Mouse (Mus musculus) frontal cortex, postnatal 36 days (tissue): Measurements from ENCODE around the gene Cela2a.

ENCODE experiments used
- DNase-seq, 2 experiments: peaks; one replicate each; pipeline ENCODE4 v3.0.0; 2022; ENCODE audit warnings: low spot score in 2 of 2

Gene Cela2a

GRCm38 (mm10) chr4:141826060-141826459, at the start of gene Cela2a:
Gene Cela2a (minus strand): TSS chr4:141826160.
- DNase-seq: no peak

- DNase-seq: no peak
Measured at GRCm38 (mm10) chr4:141875481-141876108, 49.6 kb upstream of the Cela2a start.

GRCm38 (mm10) chr4:141874601-141875460, 48.9 kb upstream of the Cela2a start, which contains the start of gene Efhd2:
Gene Efhd2 (minus strand): TSS chr4:141874920.
- DNase-seq: peak; percentile 76 to 78

- DNase-seq: peak in 1 of 2 experiments; percentile 20
Measured at GRCm38 (mm10) chr4:141874111-141874600, 48.2 kb upstream of the Cela2a start.

- no peak for DNase-seq
Measured at GRCm38 (mm10) chr4:141872977-141873376, 47.0 kb upstream of the Cela2a start.

GRCm38 (mm10) chr4:141871909-141872308, 45.9 kb upstream of the Cela2a start:
- DNase-seq: peak; percentile 46 to 70

- DNase-seq: no peak
Measured at GRCm38 (mm10) chr4:141871333-141871725, 45.4 kb upstream of the Cela2a start.

- no peak for DNase-seq
Measured at GRCm38 (mm10) chr4:141870666-141871332, 44.8 kb upstream of the Cela2a start.

- no peak for DNase-seq
Measured at GRCm38 (mm10) chr4:141869436-141870215, 43.7 kb upstream of the Cela2a start.

GRCm38 (mm10) chr4:141868051-141868450, 42.1 kb upstream of the Cela2a start:
- no peak for DNase-seq

- peak in 1 of 2 experiments; percentile 62 for DNase-seq
Measured at GRCm38 (mm10) chr4:141867498-141867897, 41.5 kb upstream of the Cela2a start.

GRCm38 (mm10) chr4:141866933-141867490, 41.1 kb upstream of the Cela2a start:
- DNase-seq: peak in 1 of 2 experiments; percentile 58

- no peak for DNase-seq
Measured at GRCm38 (mm10) chr4:141865600-141865999, 39.6 kb upstream of the Cela2a start.

- DNase-seq: no peak
Measured at GRCm38 (mm10) chr4:141865006-141865405, 39.0 kb upstream of the Cela2a start.

GRCm38 (mm10) chr4:141864506-141864905, 38.5 kb upstream of the Cela2a start:
- no peak for DNase-seq

GRCm38 (mm10) chr4:141863726-141864280, 37.8 kb upstream of the Cela2a start:
- no peak for DNase-seq

GRCm38 (mm10) chr4:141862867-141863266, 36.9 kb upstream of the Cela2a start:
- DNase-seq: no peak

- DNase-seq: no peak
Measured at GRCm38 (mm10) chr4:141861591-141862295, 35.8 kb upstream of the Cela2a start.

GRCm38 (mm10) chr4:141860246-141860841, 34.4 kb upstream of the Cela2a start:
- DNase-seq: no peak

GRCm38 (mm10) chr4:141859351-141859750, 33.4 kb upstream of the Cela2a start:
- DNase-seq: no peak
